Mouse (Mus musculus) right cerebral cortex, adult 18-20 months (tissue): ENCODE data around the gene Hoxc5.

Experiments used
- DNase-seq: peaks from one replicate; pipeline ENCODE4 v3.0.0; 2022; ENCODE audit warnings: mixed read lengths

Hoxc5 gene

GRCm38 (mm10) chr15:103038701-103039480, 71.6 kb downstream of the Hoxc5 start:
- no peak for DNase-seq

DNA sequence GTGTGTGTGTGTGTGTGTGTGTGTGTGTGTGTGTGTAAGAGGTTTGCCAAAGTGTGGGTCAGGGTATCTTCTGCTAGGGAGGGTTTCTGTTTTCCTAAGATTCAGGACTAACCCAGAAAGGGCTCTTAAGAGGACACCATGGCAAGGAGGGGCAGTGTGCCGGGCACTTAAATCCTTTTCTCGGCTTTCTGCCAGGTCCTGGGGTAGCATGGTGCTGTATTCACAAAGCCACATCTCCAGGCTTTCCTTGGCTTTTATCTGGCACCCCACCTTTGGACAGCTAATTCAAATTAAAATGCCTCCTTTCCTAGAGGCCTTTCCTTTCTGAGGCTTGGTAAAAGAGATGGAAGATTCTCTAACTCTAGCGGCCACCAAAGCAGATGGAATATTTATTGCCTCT, 72.4 kb downstream of the Hoxc5 start:
- no peak for DNase-seq

- DNase-seq: no peak
Measured at GRCm38 (mm10) chr15:103040601-103041000, 73.4 kb downstream of the Hoxc5 start.

DNA sequence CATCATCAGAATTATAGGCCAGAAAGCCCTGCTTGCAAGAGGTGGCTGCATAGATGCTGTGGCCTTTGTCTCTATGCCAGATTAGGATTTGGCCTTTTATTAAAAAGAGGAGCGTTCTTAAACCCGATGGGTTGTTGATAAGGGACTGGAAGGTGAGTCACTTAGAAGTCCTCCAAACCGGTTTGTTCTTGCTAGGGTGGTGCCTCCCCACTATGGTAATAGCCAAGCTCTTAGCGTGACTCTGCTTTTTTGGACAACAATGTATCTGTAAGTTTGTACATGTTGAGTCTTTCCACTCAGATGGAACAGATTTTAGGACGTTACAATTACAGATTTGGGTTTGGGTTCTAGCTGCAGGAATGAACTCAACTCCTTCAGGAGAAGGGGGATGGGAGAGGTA, 74.4 kb downstream of the Hoxc5 start:
- no peak for DNase-seq

DNA sequence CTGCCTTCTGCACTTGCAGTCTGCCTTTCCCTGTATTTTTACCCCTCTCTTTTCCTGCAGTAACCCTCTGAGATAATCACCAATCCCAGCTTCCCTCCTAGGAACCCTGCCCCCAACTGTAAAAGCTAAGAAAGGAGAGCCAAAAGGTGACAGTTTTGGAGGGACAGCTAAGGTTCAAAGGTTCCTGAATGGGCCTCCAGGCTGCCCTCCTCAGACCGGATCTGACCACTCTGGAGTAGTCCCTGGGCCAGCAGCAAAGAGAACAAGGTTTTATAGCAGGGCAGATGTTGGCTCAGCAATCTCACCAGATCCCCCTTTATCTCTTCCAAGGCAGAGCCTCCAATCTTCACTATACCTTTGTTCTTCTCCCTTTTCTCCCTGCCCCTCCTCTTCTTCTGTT, 75.0 kb downstream of the Hoxc5 start:
- no peak for DNase-seq

- DNase-seq: no peak
Measured at GRCm38 (mm10) chr15:103051670-103052069, 84.4 kb downstream of the Hoxc5 start.

DNA sequence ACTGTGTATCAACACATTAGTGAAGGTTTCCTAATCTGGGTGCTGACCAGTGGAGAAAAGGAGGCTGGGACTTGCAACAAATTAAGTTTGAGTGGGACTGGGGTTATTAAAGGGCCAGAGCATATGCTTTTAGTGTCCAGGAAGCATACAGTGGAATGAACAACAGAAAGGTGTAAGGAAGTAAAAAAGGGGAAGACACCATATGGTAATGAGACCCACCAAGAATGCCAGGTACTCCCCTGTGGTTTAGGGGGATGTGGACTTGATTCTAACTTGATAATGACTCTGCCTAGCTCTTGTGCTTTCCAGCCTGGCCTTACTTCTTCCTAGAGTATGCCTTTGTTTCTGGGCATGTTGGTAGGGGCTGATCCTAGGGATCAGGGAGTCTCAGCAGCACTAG, 86.0 kb downstream of the Hoxc5 start:
- no peak for DNase-seq

DNA sequence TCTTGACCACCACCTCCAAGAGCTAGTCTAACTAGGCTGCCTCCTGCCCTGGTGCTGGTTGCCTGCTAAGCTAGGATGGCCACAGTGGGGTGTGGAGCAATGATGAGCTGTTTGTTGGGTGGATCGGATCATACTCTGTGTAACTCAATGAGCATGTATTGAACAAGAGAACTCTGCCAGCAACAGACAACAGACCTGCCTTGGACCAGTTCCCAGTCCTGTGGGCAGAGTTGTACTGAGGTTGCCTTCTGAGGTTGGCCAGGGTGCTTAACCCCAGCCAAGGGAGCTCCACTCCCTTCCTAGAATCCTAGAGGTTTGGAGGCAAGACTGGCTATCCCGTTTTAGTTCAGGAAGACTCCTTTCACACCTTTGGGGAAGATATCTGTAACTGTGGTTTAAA, 89.2 kb downstream of the Hoxc5 start:
- DNase-seq: no peak

- no peak for DNase-seq
Measured at GRCm38 (mm10) chr15:103058715-103059114, 91.5 kb downstream of the Hoxc5 start.

DNA sequence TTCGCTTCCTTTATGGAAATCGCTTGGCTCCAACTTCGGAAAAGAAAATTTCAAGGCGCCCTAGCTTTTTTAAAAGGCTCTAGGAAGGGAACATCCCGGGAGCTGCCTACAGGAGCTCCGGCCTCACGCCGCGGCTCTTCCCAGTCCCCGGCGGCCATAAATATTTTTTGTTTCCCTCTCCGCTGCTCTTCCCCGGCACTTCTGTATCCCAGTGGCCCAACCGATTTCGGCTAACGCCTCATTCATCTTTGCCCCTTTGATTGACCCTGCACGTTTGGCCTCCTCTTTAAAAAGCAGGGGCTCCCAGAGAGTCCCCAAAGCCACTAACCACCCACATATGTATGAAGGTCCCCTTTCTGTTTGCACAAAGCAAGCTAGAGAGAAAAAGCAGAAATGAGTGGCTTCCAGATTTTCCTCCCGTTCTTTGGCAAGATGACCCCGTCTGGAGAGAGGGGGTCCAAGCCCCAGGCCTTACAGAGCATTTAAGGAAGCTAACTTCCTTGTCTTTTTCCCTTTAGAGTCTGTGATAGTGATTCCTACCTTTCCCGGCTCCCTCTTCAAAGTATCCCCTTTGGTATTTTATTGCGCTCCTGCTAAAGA, 92.2 kb downstream of the Hoxc5 start:
- no peak for DNase-seq

GRCm38 (mm10) chr15:103060021-103060340, 92.7 kb downstream of the Hoxc5 start:
- DNase-seq: no peak

DNA sequence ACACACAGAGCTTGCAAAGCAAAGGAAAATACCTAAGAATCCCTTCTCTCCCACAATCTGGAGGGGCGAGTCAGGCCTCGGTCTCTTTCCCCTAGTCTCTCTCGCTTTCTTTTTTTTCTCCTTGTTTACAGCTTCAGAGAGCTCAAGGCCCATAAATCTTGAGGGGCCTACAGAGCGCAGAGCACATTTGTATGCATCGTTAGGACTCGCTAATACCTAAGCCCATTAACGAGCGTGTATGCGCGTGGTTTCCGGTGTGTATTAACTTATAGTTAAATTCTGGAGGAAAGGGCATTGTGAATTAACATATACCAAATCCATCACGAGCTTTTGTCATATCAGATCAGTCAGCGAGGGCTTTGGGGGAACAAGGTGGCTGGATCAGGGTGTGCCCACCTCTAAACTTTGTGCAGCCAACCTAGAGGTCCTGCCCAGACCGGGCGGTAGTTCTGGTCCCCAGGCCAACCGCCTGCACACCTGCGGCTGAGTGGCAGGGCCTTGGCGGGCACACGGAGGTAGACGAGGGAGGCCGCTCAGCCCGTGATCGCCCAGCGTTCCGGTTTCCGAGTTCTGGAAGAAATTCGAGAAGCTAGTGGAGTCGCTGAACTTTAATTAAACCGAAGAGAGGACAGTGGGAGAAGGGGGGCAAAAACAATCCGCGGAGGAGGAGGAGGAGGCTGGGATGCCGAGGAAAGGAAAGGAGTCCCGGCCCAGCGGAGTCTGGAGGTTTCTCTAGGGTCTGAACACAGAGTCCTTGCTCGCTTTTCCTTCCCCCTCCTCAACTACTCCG, 93.3 kb downstream of the Hoxc5 start:
- DNase-seq: no peak

DNA sequence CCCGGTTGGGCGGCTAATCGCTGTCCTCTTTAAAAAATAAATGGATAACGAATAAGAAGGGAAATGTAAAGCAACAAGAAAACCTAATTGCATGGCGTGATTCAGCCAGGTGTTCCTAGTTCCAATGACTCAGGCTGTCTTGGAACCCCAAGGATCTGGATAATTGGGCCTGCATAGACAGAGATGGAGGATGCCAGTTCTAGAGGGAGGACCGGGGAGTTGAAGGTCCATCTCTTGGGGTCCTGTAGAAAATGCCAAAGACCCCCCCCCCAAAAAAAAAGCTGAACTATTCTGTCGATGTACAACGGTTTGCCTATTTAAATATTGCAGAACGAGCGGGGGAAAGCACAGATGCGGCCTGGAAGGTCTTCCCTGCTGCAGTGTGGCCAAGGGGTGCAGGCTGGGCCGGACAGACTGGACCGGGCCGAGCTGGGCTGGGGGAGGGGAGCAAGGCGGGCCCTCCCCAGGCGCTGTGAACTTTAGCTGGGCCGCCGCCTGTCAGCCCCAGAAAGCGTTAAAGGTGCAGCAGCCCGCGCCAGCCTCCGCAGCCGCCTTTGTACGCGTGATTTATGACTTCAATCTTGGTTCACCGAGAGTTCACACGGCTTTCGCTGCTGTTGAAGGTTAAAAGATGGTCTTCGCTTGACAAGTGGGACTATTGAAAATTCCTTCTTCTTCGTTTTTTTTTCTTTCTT, 94.0 kb downstream of the Hoxc5 start:
- no peak for DNase-seq

DNA sequence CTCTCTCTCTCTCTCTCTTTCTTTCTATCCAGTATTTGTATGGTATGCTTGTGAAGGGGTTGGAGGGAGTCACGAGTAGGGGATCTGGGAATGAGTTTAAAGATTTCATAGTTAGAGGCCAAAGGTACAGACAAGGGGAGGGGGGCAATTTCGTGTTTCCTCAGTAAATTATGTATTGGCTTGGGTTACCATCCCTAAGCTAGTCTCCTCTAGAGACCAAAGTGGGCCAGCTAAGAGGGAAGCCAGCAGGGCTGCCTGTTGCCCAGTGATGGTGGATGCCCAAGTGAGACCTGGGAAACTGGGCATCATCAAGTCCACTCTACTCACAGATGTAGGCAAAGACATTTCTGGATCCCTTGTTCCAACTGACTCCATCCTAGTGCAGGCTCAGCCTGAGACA, 94.7 kb downstream of the Hoxc5 start:
- no peak for DNase-seq

DNA sequence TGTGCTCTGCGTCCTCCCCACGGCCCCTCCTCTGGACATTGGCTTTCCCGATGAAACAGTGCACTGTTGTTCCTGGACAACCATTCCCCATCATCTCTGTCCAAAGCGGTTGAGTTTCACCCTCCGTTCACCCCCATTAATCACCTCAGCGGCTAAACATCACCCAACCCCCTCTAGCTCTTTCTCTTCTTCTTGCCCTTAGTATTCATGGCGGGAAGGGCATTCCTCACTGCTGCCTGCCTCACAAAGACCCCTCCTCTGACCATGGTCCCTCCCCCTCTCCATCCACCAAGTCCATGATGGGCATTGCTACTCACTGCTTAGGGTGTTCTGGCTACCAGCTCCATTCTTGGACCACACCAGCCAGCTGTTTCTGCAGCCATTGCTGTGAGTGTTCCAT, 98.4 kb downstream of the Hoxc5 start:
- DNase-seq: no peak
